Mouse (Mus musculus): ENCODE measurements at regions not wholly inside any gene's neighbourhood (a gene's known extent, or its start where the extent isn't known, plus 50 kb on each side); places are given as distances from the start of the nearest gene placed in this dataset.

GRCm38 (mm10) chr11:111558302-111559140 is 492.6 kb downstream of the Kcnj2 start:
- WGBS, result 82% methylated on average over 9 of the region's 9 CpGs
- no peak overlapping the region for H3K9ac ChIP-seq (ENCODE audit: low read depth, low read length)
- TF ChIP-seq POLR2A (IDR thresholded peaks at IDR 0.05; ENCODE audit: extremely low read depth, insufficient read depth, low read length) (no peak), CTCF (IDR thresholded peaks at IDR 0.05; ENCODE audit: low read depth, low read length) (no peak)
- H3K27ac ChIP-seq (replicated peaks; ENCODE audit: insufficient read depth, low read depth, low read length), result no peak overlapping the region
- H3K4me3 ChIP-seq (ENCODE audit: insufficient read depth, low read depth, low read length), result no peak overlapping the region
- H3K27me3 ChIP-seq (ENCODE audit: control insufficient read depth, insufficient read depth, low read length), result no peaks in the 10 kb centered on the region
- H3K79me2 ChIP-seq (ENCODE audit: control insufficient read depth, insufficient read depth, low read length), result no peaks in the 10 kb centered on the region
- no peaks in the 10 kb centered on the region for H3K4me1 ChIP-seq (ENCODE audit: control insufficient read depth, insufficient read depth, low read length)
- no peaks in the 10 kb centered on the region for H3K36me3 ChIP-seq (ENCODE audit: control insufficient read depth, insufficient read depth, low read length)
- DNase-seq (ENCODE audit: extremely low read depth, low read depth, low spot score), result no peak

GRCm38 (mm10) chr11:111563171-111563570 is 497.2 kb downstream of the Kcnj2 start:
- Histone ChIP-seq H3K27ac (replicated peaks; ENCODE audit: insufficient read depth, low read depth, low read length) (no peak overlapping the region), H3K36me3 (ENCODE audit: control insufficient read depth, insufficient read depth, low read length) (no peaks in the 10 kb centered on the region), H3K79me2 (ENCODE audit: control insufficient read depth, insufficient read depth, low read length) (no peaks in the 10 kb centered on the region), H3K9ac (ENCODE audit: low read depth, low read length) (no peak overlapping the region), H3K4me3 (ENCODE audit: insufficient read depth, low read depth, low read length) (no peak overlapping the region), H3K4me1 (ENCODE audit: control insufficient read depth, insufficient read depth, low read length) (no peaks in the 10 kb centered on the region), H3K27me3 (ENCODE audit: control insufficient read depth, insufficient read depth, low read length) (no peaks in the 10 kb centered on the region)
- DNase-seq (ENCODE audit: extremely low read depth, low read depth, low spot score), result no peak
- WGBS, result 71% methylated on average over 5 of the region's 5 CpGs
- no peak for TF ChIP-seq CTCF (IDR thresholded peaks at IDR 0.05; ENCODE audit: low read depth, low read length)
- TF ChIP-seq POLR2A (IDR thresholded peaks at IDR 0.05; ENCODE audit: extremely low read depth, insufficient read depth, low read length), result no peak

- Histone ChIP-seq H3K4me1 (ENCODE audit: control insufficient read depth, insufficient read depth, low read length) (no peaks in the 10 kb centered on the region), H3K36me3 (ENCODE audit: control insufficient read depth, insufficient read depth, low read length) (no peaks in the 10 kb centered on the region), H3K27me3 (ENCODE audit: control insufficient read depth, insufficient read depth, low read length) (no peaks in the 10 kb centered on the region), H3K27ac (replicated peaks; ENCODE audit: insufficient read depth, low read depth, low read length) (no peak overlapping the region), H3K79me2 (ENCODE audit: control insufficient read depth, insufficient read depth, low read length) (no peaks in the 10 kb centered on the region), H3K9ac (ENCODE audit: low read depth, low read length) (no peak overlapping the region), H3K4me3 (ENCODE audit: insufficient read depth, low read depth, low read length) (no peak overlapping the region)
- TF ChIP-seq POLR2A (IDR thresholded peaks at IDR 0.05; ENCODE audit: extremely low read depth, insufficient read depth, low read length) (no peak), CTCF (IDR thresholded peaks at IDR 0.05; ENCODE audit: low read depth, low read length) (no peak)
- 93% methylated on average over 6 of the region's 6 CpGs for WGBS
- no peak for DNase-seq (ENCODE audit: extremely low read depth, low read depth, low spot score)
Observed at GRCm38 (mm10) chr11:111568041-111568440, 502.1 kb downstream of the Kcnj2 start.

- Histone ChIP-seq H3K27me3 (ENCODE audit: control insufficient read depth, insufficient read depth, low read length) (no peaks in the 10 kb centered on the region), H3K4me3 (ENCODE audit: insufficient read depth, low read depth, low read length) (no peak overlapping the region), H3K79me2 (ENCODE audit: control insufficient read depth, insufficient read depth, low read length) (no peaks in the 10 kb centered on the region), H3K4me1 (ENCODE audit: control insufficient read depth, insufficient read depth, low read length) (no peaks in the 10 kb centered on the region), H3K9ac (ENCODE audit: low read depth, low read length) (no peak overlapping the region), H3K27ac (replicated peaks; ENCODE audit: insufficient read depth, low read depth, low read length) (no peak overlapping the region), H3K36me3 (ENCODE audit: control insufficient read depth, insufficient read depth, low read length) (no peaks in the 10 kb centered on the region)
- TF ChIP-seq POLR2A (IDR thresholded peaks at IDR 0.05; ENCODE audit: extremely low read depth, insufficient read depth, low read length), result no peak
- 81% methylated on average over 9 of the region's 9 CpGs for WGBS
- no peak for DNase-seq (ENCODE audit: extremely low read depth, low read depth, low spot score)
Observed at GRCm38 (mm10) chr11:111568876-111569275, 502.9 kb downstream of the Kcnj2 start.

- no peak for TF ChIP-seq CTCF (IDR thresholded peaks at IDR 0.05; ENCODE audit: low read depth, low read length)
- no peak for TF ChIP-seq POLR2A (IDR thresholded peaks at IDR 0.05; ENCODE audit: extremely low read depth, insufficient read depth, low read length)
- Histone ChIP-seq H3K27ac (replicated peaks; ENCODE audit: insufficient read depth, low read depth, low read length) (no peak overlapping the region), H3K79me2 (ENCODE audit: control insufficient read depth, insufficient read depth, low read length) (no peaks in the 10 kb centered on the region), H3K9ac (ENCODE audit: low read depth, low read length) (no peak overlapping the region), H3K4me3 (ENCODE audit: insufficient read depth, low read depth, low read length) (no peak overlapping the region), H3K27me3 (ENCODE audit: control insufficient read depth, insufficient read depth, low read length) (no peaks in the 10 kb centered on the region), H3K4me1 (ENCODE audit: control insufficient read depth, insufficient read depth, low read length) (no peaks in the 10 kb centered on the region), H3K36me3 (ENCODE audit: control insufficient read depth, insufficient read depth, low read length) (no peaks in the 10 kb centered on the region)
- 39% methylated on average over 1 of the region's 1 CpGs for WGBS
- DNase-seq (ENCODE audit: extremely low read depth, low read depth, low spot score), result no peak
Observed at GRCm38 (mm10) chr11:111577883-111578282, 511.9 kb downstream of the Kcnj2 start.

- 76% methylated on average over 4 of the region's 4 CpGs for WGBS
Observed at GRCm38 (mm10) chr11:111582980-111583379, 517.0 kb downstream of the Kcnj2 start.

More at GRCm38 (mm10) chr11:111582980-111583379, 517.0 kb downstream of the Kcnj2 start:
- no peak for DNase-seq (ENCODE audit: extremely low read depth, low read depth, low spot score)
- Histone ChIP-seq H3K9ac (ENCODE audit: low read depth, low read length) (no peak overlapping the region), H3K27ac (replicated peaks; ENCODE audit: insufficient read depth, low read depth, low read length) (no peak overlapping the region), H3K79me2 (ENCODE audit: control insufficient read depth, insufficient read depth, low read length) (no peaks in the 10 kb centered on the region), H3K27me3 (ENCODE audit: control insufficient read depth, insufficient read depth, low read length) (no peaks in the 10 kb centered on the region), H3K4me3 (ENCODE audit: insufficient read depth, low read depth, low read length) (no peak overlapping the region), H3K36me3 (ENCODE audit: control insufficient read depth, insufficient read depth, low read length) (no peaks in the 10 kb centered on the region), H3K4me1 (ENCODE audit: control insufficient read depth, insufficient read depth, low read length) (no peaks in the 10 kb centered on the region)
- TF ChIP-seq POLR2A (IDR thresholded peaks at IDR 0.05; ENCODE audit: extremely low read depth, insufficient read depth, low read length) (no peak), CTCF (IDR thresholded peaks at IDR 0.05; ENCODE audit: low read depth, low read length) (no peak)
